Mouse (Mus musculus): ENCODE data around the gene She. TPM values are rescaled to one million over a fixed set of nuclear protein-coding genes. Genes with fewer than 3 reads are reported as not detected.

The She gene
- polyA plus RNA-seq, 1 experiment = 4.2 TPM

DNA sequence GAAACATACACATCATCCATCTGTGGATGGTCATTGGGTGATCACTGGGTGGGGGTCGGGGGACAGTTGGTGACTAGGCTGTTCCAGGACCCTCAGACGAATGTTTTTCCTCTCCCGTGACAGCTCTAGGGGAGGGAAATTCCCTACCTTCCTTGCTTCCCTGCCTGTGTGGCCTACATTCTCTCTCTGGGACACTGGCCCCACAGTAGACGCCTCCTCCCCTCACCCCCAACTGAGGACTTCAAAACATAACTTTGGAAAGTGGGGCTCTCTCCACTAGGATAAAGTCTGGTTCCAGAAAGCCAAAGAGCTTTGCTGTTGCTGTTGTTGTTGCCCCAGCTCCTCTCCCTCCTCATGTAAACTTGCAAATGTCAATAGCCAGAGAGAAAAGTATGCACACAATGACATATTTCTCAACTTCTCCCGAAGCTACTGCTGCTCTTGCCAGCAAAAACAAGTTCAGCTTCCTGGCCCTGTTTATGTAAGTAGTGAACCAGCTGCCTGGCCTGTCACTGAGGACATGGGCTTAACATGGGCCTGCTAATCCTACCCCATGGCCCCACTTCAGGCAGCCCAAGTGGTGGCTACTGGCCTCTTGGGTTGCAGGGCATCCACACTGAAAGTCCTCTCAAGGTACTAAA, 67.8 kb downstream of the She start:
- no peak overlapping the region for H3K9ac ChIP-seq (ENCODE audit: low read depth, poor library complexity, severe bottlenecking)
- H3K27me3 ChIP-seq (ENCODE audit: control insufficient read depth, insufficient read depth, low read length, poor library complexity, severe bottlenecking) = no peaks in the 10 kb centered on the region
- no peaks in the 10 kb centered on the region for H3K36me3 ChIP-seq (ENCODE audit: control insufficient read depth, insufficient read depth, low read length, poor library complexity, severe bottlenecking)
- H3K4me1 ChIP-seq (ENCODE audit: control insufficient read depth, insufficient read depth, low read length) = peaks cover 6% of the 10 kb centered on the region
- H3K27ac ChIP-seq (ENCODE audit: insufficient read depth, low read length) = no peak overlapping the region
- TF ChIP-seq POLR2A (IDR thresholded peaks at IDR 0.05; ENCODE audit: insufficient read depth, low read length) (no peak), CTCF (IDR thresholded peaks at IDR 0.05; ENCODE audit: low read depth, low read length) (no peak), EP300 (IDR thresholded peaks at IDR 0.05; ENCODE audit: insufficient read depth, low read depth, low read length) (no peak)
- no peak overlapping the region for H3K4me3 ChIP-seq (ENCODE audit: low read depth, low read length)
- H3K9me3 ChIP-seq (replicated peaks; ENCODE audit: control insufficient read depth, insufficient read depth, low read length, poor library complexity, severe bottlenecking) = no peaks in the 10 kb centered on the region

DNA sequence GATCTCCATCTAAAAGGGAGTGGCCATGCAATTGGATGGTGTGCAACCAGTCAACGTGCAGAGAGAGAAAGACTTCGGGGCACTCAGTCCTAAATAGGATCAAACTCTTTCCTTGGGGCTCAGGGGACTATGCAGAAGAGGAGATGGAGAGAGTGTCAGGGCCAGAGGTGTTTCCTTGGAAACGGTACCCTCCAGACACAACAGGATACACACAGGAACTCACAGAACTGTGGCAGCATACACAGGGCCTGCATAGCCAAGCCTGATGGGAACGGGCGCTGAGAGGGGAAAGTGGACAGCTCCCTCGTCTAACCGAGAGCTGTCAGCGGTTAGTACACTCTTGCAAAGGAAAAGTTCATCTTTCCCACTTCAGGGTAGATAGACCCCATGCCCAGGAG, 68.3 kb downstream of the She start:
- Histone ChIP-seq H3K9me3 (replicated peaks; ENCODE audit: control insufficient read depth, insufficient read depth, low read length, poor library complexity, severe bottlenecking) (no peaks in the 10 kb centered on the region), H3K36me3 (ENCODE audit: control insufficient read depth, insufficient read depth, low read length, poor library complexity, severe bottlenecking) (no peaks in the 10 kb centered on the region), H3K27ac (ENCODE audit: insufficient read depth, low read length) (no peak overlapping the region), H3K4me3 (ENCODE audit: low read depth, low read length) (no peak overlapping the region), H3K9ac (ENCODE audit: low read depth, poor library complexity, severe bottlenecking) (no peak overlapping the region), H3K27me3 (ENCODE audit: control insufficient read depth, insufficient read depth, low read length, poor library complexity, severe bottlenecking) (no peaks in the 10 kb centered on the region), H3K4me1 (ENCODE audit: control insufficient read depth, insufficient read depth, low read length) (peaks cover 6% of the 10 kb centered on the region)
- no peak for TF ChIP-seq EP300 (IDR thresholded peaks at IDR 0.05; ENCODE audit: insufficient read depth, low read depth, low read length)
- TF ChIP-seq POLR2A (IDR thresholded peaks at IDR 0.05; ENCODE audit: insufficient read depth, low read length) = no peak
- no peak for TF ChIP-seq CTCF (IDR thresholded peaks at IDR 0.05; ENCODE audit: low read depth, low read length)

DNA sequence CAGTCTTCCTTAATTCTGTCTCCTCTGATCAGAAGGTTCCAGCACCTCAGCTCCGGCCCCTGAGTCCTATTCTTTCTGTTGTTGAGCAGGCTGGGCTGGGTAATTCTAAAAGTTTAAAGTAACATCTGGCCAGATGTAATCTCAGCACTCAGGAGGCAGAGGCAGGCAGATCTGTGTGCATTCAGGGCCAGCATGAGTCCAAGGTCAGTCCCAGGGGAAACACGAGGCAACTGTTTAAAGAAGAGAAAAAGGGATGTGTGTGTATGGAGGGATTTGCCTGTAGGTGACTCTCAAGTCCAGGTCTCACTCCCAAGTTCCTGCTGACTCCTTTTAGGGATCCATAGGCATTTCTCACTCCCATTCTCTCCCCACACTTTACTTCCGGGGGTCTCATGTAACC, 76.7 kb downstream of the She start:
- TF ChIP-seq POLR2A (IDR thresholded peaks at IDR 0.05; ENCODE audit: insufficient read depth, low read length) (no peak), EP300 (IDR thresholded peaks at IDR 0.05; ENCODE audit: insufficient read depth, low read depth, low read length) (no peak), CTCF (IDR thresholded peaks at IDR 0.05; ENCODE audit: low read depth, low read length) (no peak)
- Histone ChIP-seq H3K27me3 (ENCODE audit: control insufficient read depth, insufficient read depth, low read length, poor library complexity, severe bottlenecking) (no peaks in the 10 kb centered on the region), H3K9ac (ENCODE audit: low read depth, poor library complexity, severe bottlenecking) (no peak overlapping the region), H3K9me3 (replicated peaks; ENCODE audit: control insufficient read depth, insufficient read depth, low read length, poor library complexity, severe bottlenecking) (no peaks in the 10 kb centered on the region), H3K36me3 (ENCODE audit: control insufficient read depth, insufficient read depth, low read length, poor library complexity, severe bottlenecking) (no peaks in the 10 kb centered on the region), H3K27ac (ENCODE audit: insufficient read depth, low read length) (no peak overlapping the region), H3K4me1 (ENCODE audit: control insufficient read depth, insufficient read depth, low read length) (no peaks in the 10 kb centered on the region), H3K4me3 (ENCODE audit: low read depth, low read length) (no peak overlapping the region)

Other genes with a start within 250 kb of the She start
- 34.2 and 36.7 TPM in 2 replicates for gene Adar, start 116.3 kb upstream of the She start, polyA plus RNA-seq (2011; ENCODE audit: insufficient read depth, insufficient read length, low read depth, missing spikeins)
- 0.67 and 0.68 TPM in 2 replicates for gene Chrnb2, start 66.7 kb upstream of the She start, polyA plus RNA-seq (2011; ENCODE audit: insufficient read depth, insufficient read length, low read depth, missing spikeins)
- 86.8 and 104 TPM in 2 replicates for gene Ube2q1, start 57.8 kb upstream of the She start, polyA plus RNA-seq (2011; ENCODE audit: insufficient read depth, insufficient read length, low read depth, missing spikeins)
- gene Il6ra, start 81.8 kb downstream of the She start, polyA plus RNA-seq (2011; ENCODE audit: insufficient read depth, insufficient read length, low read depth, missing spikeins) = 0.84 and 0.97 TPM in 2 replicates
- 26.8 and 32.1 TPM in 2 replicates for gene Atp8b2, start 132.1 kb downstream of the She start, polyA plus RNA-seq (2011; ENCODE audit: insufficient read depth, insufficient read length, low read depth, missing spikeins)
- 169 and 170 TPM in 2 replicates for gene Hax1, start 167.4 kb downstream of the She start, polyA plus RNA-seq (2011; ENCODE audit: insufficient read depth, insufficient read length, low read depth, missing spikeins)
- gene 4933434E20Rik, start 220.3 kb downstream of the She start, polyA plus RNA-seq (2011; ENCODE audit: insufficient read depth, insufficient read length, low read depth, missing spikeins) = 67.1 and 67.6 TPM in 2 replicates
- 414 and 432 TPM in 2 replicates for gene Ubap2l, start 221.3 kb downstream of the She start, polyA plus RNA-seq (2011; ENCODE audit: insufficient read depth, insufficient read length, low read depth, missing spikeins)
- gene Tpm3, start 241.3 kb downstream of the She start, polyA plus RNA-seq (2011; ENCODE audit: insufficient read depth, insufficient read length, low read depth, missing spikeins) = 286 and 305 TPM in 2 replicates